Mouse (Mus musculus) 3134 (cell line): ENCODE measurements around the gene Mical2.

Experiments used
- DNase-seq: peaks from one replicate; pipeline ENCODE4 v3.0.0-alpha.2; 2011; ENCODE audit warnings: low spot score; ENCODE audit not compliant: insufficient read length; ENCODE audit errors: extremely low read depth

Gene Mical2

GRCm38 (mm10) chr7:112309289-112310016 lies 83.8 kb downstream of the Mical2 start:
- DNase-seq = no peak

- DNase-seq = no peak
Measured at GRCm38 (mm10) chr7:112310017-112310360, 84.3 kb downstream of the Mical2 start.

- no peak for DNase-seq
Measured at GRCm38 (mm10) chr7:112313211-112313610, 87.6 kb downstream of the Mical2 start.

- DNase-seq = no peak
Measured at GRCm38 (mm10) chr7:112313670-112314069, 88.0 kb downstream of the Mical2 start.

- peak; percentile 80 for DNase-seq
Measured at GRCm38 (mm10) chr7:112316239-112316638, 90.6 kb downstream of the Mical2 start.

GRCm38 (mm10) chr7:112317491-112317890 lies 91.8 kb downstream of the Mical2 start:
- DNase-seq = no peak

GRCm38 (mm10) chr7:112318306-112318705 lies 92.7 kb downstream of the Mical2 start:
- DNase-seq = no peak

GRCm38 (mm10) chr7:112319419-112319818 lies 93.8 kb downstream of the Mical2 start:
- no peak for DNase-seq

GRCm38 (mm10) chr7:112320052-112320730 lies 94.5 kb downstream of the Mical2 start:
- no peak for DNase-seq

GRCm38 (mm10) chr7:112321798-112322794 lies 96.4 kb downstream of the Mical2 start:
- no peak for DNase-seq

GRCm38 (mm10) chr7:112324577-112324976 lies 98.9 kb downstream of the Mical2 start:
- no peak for DNase-seq

- no peak for DNase-seq
Measured at GRCm38 (mm10) chr7:112326852-112327251, 101.2 kb downstream of the Mical2 start.

- DNase-seq = no peak
Measured at GRCm38 (mm10) chr7:112328969-112329368, 103.3 kb downstream of the Mical2 start.

- no peak for DNase-seq
Measured at GRCm38 (mm10) chr7:112329496-112329895, 103.8 kb downstream of the Mical2 start.

- DNase-seq = no peak
Measured at GRCm38 (mm10) chr7:112330935-112331334, 105.3 kb downstream of the Mical2 start.

GRCm38 (mm10) chr7:112331804-112332203 lies 106.1 kb downstream of the Mical2 start:
- no peak for DNase-seq

- DNase-seq = peak; percentile 70
Measured at GRCm38 (mm10) chr7:112332426-112332825, 106.8 kb downstream of the Mical2 start.

- DNase-seq = no peak
Measured at GRCm38 (mm10) chr7:112333404-112333803, 107.7 kb downstream of the Mical2 start.

GRCm38 (mm10) chr7:112336213-112336631 lies 110.6 kb downstream of the Mical2 start:
- DNase-seq = no peak

GRCm38 (mm10) chr7:112336769-112337168 lies 111.1 kb downstream of the Mical2 start:
- no peak for DNase-seq

GRCm38 (mm10) chr7:112337736-112338135 lies 112.1 kb downstream of the Mical2 start:
- DNase-seq = no peak
